Mouse (Mus musculus): ENCODE measurements around the gene Mgme1.

- TF ChIP-seq CTCF (IDR thresholded peaks at IDR 0.05; ENCODE audit: borderline replicate concordance, insufficient read depth, low read depth, low read length): no peak
- no peak for TF ChIP-seq POLR2A (IDR thresholded peaks at IDR 0.05; ENCODE audit: borderline replicate concordance, insufficient read depth, low read length)
These were observed 39.3 kb upstream of the Mgme1 start for GRCm38 (mm10) chr2:144231115-144231514.

Measured in cerebellum, adult 2 months (tissue).